Mouse (Mus musculus): ENCODE measurements around the gene Mrps35. TPM values are rescaled to one million over a fixed set of nuclear protein-coding genes. Genes with fewer than 3 reads are reported as not detected.

Gene Mrps35
- polyA plus RNA-seq, 1 experiment from 2014 or later, result 88.1 TPM

DNA sequence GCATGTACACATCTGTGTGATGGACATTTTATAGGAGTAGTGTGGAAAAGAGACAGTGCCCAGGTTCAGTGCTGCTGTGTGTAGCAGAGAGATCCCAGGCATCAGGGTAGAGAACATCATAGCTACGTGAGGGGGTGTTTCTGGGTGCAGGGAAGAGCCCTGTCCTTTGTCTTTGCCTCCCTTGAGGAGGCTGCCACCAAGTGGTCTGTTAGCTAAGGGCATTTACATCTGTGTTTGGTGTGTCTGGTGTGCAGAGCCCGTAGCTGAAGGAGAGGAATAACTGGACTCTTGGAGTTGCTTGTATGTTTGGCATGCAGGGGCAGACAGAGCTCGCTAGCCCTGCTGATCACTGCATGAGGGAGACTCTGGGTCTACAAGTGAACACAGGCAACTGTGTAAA lies 59.7 kb downstream of the Mrps35 start:
- Histone ChIP-seq H3K4me1 (ENCODE audit: control insufficient read depth, insufficient read depth, low read length) (no peaks in the 10 kb centered on the region), H3K9ac (ENCODE audit: low read length) (no peak overlapping the region), H3K36me3 (ENCODE audit: control insufficient read depth, insufficient read depth, low read length) (no peaks in the 10 kb centered on the region; the same call in none of the 2 replicates), H3K9me3 (ENCODE audit: control insufficient read depth, low read length) (no peaks in the 10 kb centered on the region), H3K4me3 (ENCODE audit: low read depth, low read length) (no peak overlapping the region), H3K27ac (ENCODE audit: low read depth, low read length) (no peak overlapping the region), H3K4me2 (no peak overlapping the region), H3K27me3 (ENCODE audit: control insufficient read depth, insufficient read depth, low read length) (no peaks in the 10 kb centered on the region)
- WGBS, result 81% methylated on average over 3 of the region's 3 CpGs
- DNase-seq (ENCODE audit: low spot score, missing footprints) (no peak), ATAC-seq (ENCODE audit: low FRiP score) (no peak)

- Histone ChIP-seq H3K36me3 (ENCODE audit: control insufficient read depth, insufficient read depth, low read length) (peaks cover 4% of the 10 kb centered on the region), H3K4me1 (ENCODE audit: control insufficient read depth, insufficient read depth, low read length) (no peaks in the 10 kb centered on the region)
Observed at GRCm38 (mm10) chr6:147105529-147105928, 63.0 kb downstream of the Mrps35 start.

GRCm38 (mm10) chr6:147106716-147107115 lies 64.2 kb downstream of the Mrps35 start:
- Histone ChIP-seq H3K27ac (ENCODE audit: low read depth, low read length) (no peak overlapping the region), H3K36me3 (ENCODE audit: control insufficient read depth, insufficient read depth, low read length) (peaks cover 4% of the 10 kb centered on the region)
- ATAC-seq (ENCODE audit: low FRiP score), result no peak

More at GRCm38 (mm10) chr6:147105529-147105928, 63.0 kb downstream of the Mrps35 start:
- no peak overlapping the region for H3K27ac ChIP-seq (ENCODE audit: low read depth, low read length)
- no peak overlapping the region for H3K9ac ChIP-seq (ENCODE audit: low read length)
- no peak overlapping the region for H3K4me2 ChIP-seq
- DNase-seq (ENCODE audit: low spot score, missing footprints), result no peak
- no peak overlapping the region for H3K4me3 ChIP-seq (ENCODE audit: low read depth, low read length)
- 0 out of 2 replicates have a peak, but pooled peaks have one; percentile 16 for ATAC-seq (ENCODE audit: low FRiP score)
- 100% methylated on average over 1 of the region's 1 CpGs for WGBS
- H3K9me3 ChIP-seq (ENCODE audit: control insufficient read depth, low read length), result no peaks in the 10 kb centered on the region
- no peaks in the 10 kb centered on the region for H3K27me3 ChIP-seq (ENCODE audit: control insufficient read depth, insufficient read depth, low read length)

GRCm38 (mm10) chr6:147109283-147109682 lies 66.7 kb downstream of the Mrps35 start:
- no peak overlapping the region for H3K27ac ChIP-seq (ENCODE audit: low read depth, low read length)
- WGBS, result 86% methylated on average over 7 of the region's 7 CpGs
- no peaks in the 10 kb centered on the region for H3K9me3 ChIP-seq (ENCODE audit: control insufficient read depth, low read length)
- no peaks in the 10 kb centered on the region for H3K4me1 ChIP-seq (ENCODE audit: control insufficient read depth, insufficient read depth, low read length)
- no peak overlapping the region for H3K4me2 ChIP-seq
- H3K27me3 ChIP-seq (ENCODE audit: control insufficient read depth, insufficient read depth, low read length), result no peaks in the 10 kb centered on the region
- DNase-seq (ENCODE audit: low spot score, missing footprints), result no peak
- no peak overlapping the region for H3K4me3 ChIP-seq (ENCODE audit: low read depth, low read length)
- H3K36me3 ChIP-seq (ENCODE audit: control insufficient read depth, insufficient read depth, low read length), result peaks cover 4% of the 10 kb centered on the region
- no peak for ATAC-seq (ENCODE audit: low FRiP score)
- no peak overlapping the region for H3K9ac ChIP-seq (ENCODE audit: low read length)

More at GRCm38 (mm10) chr6:147106716-147107115, 64.2 kb downstream of the Mrps35 start:
- Histone ChIP-seq H3K27me3 (ENCODE audit: control insufficient read depth, insufficient read depth, low read length) (no peaks in the 10 kb centered on the region), H3K4me2 (no peak overlapping the region), H3K9me3 (ENCODE audit: control insufficient read depth, low read length) (no peaks in the 10 kb centered on the region), H3K9ac (ENCODE audit: low read length) (no peak overlapping the region), H3K4me3 (ENCODE audit: low read depth, low read length) (no peak overlapping the region), H3K4me1 (ENCODE audit: control insufficient read depth, insufficient read depth, low read length) (no peaks in the 10 kb centered on the region)
- 89% methylated on average over 6 of the region's 6 CpGs for WGBS
- DNase-seq (ENCODE audit: low spot score, missing footprints), result no peak

- Histone ChIP-seq H3K27ac (ENCODE audit: low read depth, low read length) (no peak overlapping the region), H3K4me2 (no peak overlapping the region), H3K4me1 (ENCODE audit: control insufficient read depth, insufficient read depth, low read length) (no peaks in the 10 kb centered on the region), H3K9ac (ENCODE audit: low read length) (no peak overlapping the region), H3K9me3 (ENCODE audit: control insufficient read depth, low read length) (no peaks in the 10 kb centered on the region), H3K4me3 (ENCODE audit: low read depth, low read length) (no peak overlapping the region), H3K27me3 (ENCODE audit: control insufficient read depth, insufficient read depth, low read length) (no peaks in the 10 kb centered on the region), H3K36me3 (ENCODE audit: control insufficient read depth, insufficient read depth, low read length) (no peaks in the 10 kb centered on the region)
- peak; percentile 99 for DNase-seq (ENCODE audit: low spot score, missing footprints)
- peak; percentile 68 for ATAC-seq (ENCODE audit: low FRiP score)
- WGBS, result 9% methylated on average over 10 of the region's 10 CpGs
Observed at GRCm38 (mm10) chr6:147116579-147116978, 74.0 kb downstream of the Mrps35 start.

GRCm38 (mm10) chr6:147117764-147118163 lies 75.2 kb downstream of the Mrps35 start:
- WGBS, result 94% methylated on average over 7 of the region's 7 CpGs
- Histone ChIP-seq H3K9me3 (ENCODE audit: control insufficient read depth, low read length) (no peaks in the 10 kb centered on the region), H3K4me1 (ENCODE audit: control insufficient read depth, insufficient read depth, low read length) (no peaks in the 10 kb centered on the region), H3K4me2 (no peak overlapping the region), H3K27ac (ENCODE audit: low read depth, low read length) (no peak overlapping the region), H3K36me3 (ENCODE audit: control insufficient read depth, insufficient read depth, low read length) (no peaks in the 10 kb centered on the region), H3K27me3 (ENCODE audit: control insufficient read depth, insufficient read depth, low read length) (no peaks in the 10 kb centered on the region), H3K4me3 (ENCODE audit: low read depth, low read length) (no peak overlapping the region), H3K9ac (ENCODE audit: low read length) (no peak overlapping the region)
- ATAC-seq (ENCODE audit: low FRiP score), result no peak
- DNase-seq (ENCODE audit: low spot score, missing footprints), result peak; percentile 51

- Histone ChIP-seq H3K27me3 (ENCODE audit: control insufficient read depth, insufficient read depth, low read length) (no peaks in the 10 kb centered on the region), H3K4me1 (ENCODE audit: control insufficient read depth, insufficient read depth, low read length) (no peaks in the 10 kb centered on the region), H3K27ac (ENCODE audit: low read depth, low read length) (no peak overlapping the region), H3K4me2 (no peak overlapping the region), H3K9ac (ENCODE audit: low read length) (no peak overlapping the region), H3K4me3 (ENCODE audit: low read depth, low read length) (no peak overlapping the region), H3K36me3 (ENCODE audit: control insufficient read depth, insufficient read depth, low read length) (no peaks in the 10 kb centered on the region), H3K9me3 (ENCODE audit: control insufficient read depth, low read length) (no peaks in the 10 kb centered on the region)
- 87% methylated on average over 3 of the region's 3 CpGs for WGBS
- ATAC-seq (ENCODE audit: low FRiP score) (no peak), DNase-seq (ENCODE audit: low spot score, missing footprints) (peak; percentile 60)
Observed at GRCm38 (mm10) chr6:147118190-147118589, 75.6 kb downstream of the Mrps35 start.

- no peak overlapping the region for H3K4me3 ChIP-seq (ENCODE audit: low read depth, low read length)
- H3K4me1 ChIP-seq (ENCODE audit: control insufficient read depth, insufficient read depth, low read length), result no peaks in the 10 kb centered on the region
- H3K9ac ChIP-seq (ENCODE audit: low read length), result no peak overlapping the region
- H3K27ac ChIP-seq (ENCODE audit: low read depth, low read length), result no peak overlapping the region
- no peak for ATAC-seq (ENCODE audit: low FRiP score)
- no peaks in the 10 kb centered on the region for H3K36me3 ChIP-seq (ENCODE audit: control insufficient read depth, insufficient read depth, low read length)
- no peak for DNase-seq (ENCODE audit: low spot score, missing footprints)
- H3K9me3 ChIP-seq (ENCODE audit: control insufficient read depth, low read length), result no peaks in the 10 kb centered on the region
- WGBS, result 65% methylated on average over 6 of the region's 6 CpGs
- no peaks in the 10 kb centered on the region for H3K27me3 ChIP-seq (ENCODE audit: control insufficient read depth, insufficient read depth, low read length)
- H3K4me2 ChIP-seq, result no peak overlapping the region
Observed at GRCm38 (mm10) chr6:147121320-147121719, 78.8 kb downstream of the Mrps35 start.
